Mouse (Mus musculus): Measurements from ENCODE around the gene Cryab. TPM values are rescaled to one million over a fixed set of nuclear protein-coding genes. Genes with fewer than 3 reads are reported as not detected.

Cryab gene
- total RNA-seq, 1 experiment, result 57.4 TPM

DNA sequence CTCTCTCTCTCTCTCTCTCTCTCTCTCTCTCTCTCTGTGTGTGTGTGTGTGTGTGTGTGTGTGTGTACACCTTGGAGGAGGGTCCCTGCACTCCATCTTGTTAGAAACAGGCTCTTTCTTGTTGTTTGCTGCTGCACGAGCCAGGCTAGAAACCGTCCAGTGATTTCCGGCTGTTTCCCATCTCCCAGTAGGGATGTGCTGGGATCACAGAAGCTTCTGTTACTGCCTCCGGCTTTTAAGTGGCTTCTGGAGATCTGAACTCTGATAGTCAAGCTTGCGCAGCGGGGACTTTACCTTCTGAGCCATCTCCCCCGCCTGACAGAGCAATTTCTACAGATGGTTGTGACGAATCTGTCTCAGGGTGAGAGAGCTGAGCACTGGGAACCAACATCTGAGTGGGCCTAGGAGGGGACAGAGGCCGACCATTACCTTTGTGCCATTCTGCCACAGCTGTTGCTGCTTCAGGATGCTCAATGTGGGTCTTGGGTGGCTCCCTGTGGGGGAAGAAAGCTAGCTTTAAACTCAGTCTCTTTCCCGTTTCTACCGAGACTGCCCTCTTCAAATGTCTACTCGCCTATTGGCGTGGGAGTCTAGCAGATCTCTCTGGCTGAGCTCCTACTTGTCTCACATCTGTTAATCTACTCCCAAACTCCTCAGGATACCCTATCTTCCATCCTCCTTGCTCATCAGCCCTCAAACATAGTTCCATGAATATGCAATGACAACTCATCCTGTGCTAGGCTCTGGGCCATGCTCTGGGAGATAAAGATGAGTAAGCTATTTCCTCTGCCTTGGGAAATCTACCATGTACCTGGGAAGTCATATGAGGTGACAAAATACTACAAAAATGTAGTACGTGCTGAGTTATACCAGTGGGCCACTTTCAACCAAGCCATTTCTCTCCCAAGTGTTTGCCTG lies 10.0 kb upstream of the Cryab start:
- no peak for DNase-seq (ENCODE audit: low read depth, low spot score)
- TF ChIP-seq CHD2 (IDR thresholded peaks at IDR 0.05; ENCODE audit: low read depth, low read length), result no peak
- TF ChIP-seq MAFK (IDR thresholded peaks at IDR 0.05; ENCODE audit: insufficient read depth, low read depth, low read length), result no peak
- no peak for TF ChIP-seq ZC3H11A (IDR thresholded peaks at IDR 0.05; ENCODE audit: borderline replicate concordance, low read depth, low read length)
- TF ChIP-seq HCFC1 (IDR thresholded peaks at IDR 0.05; ENCODE audit: borderline replicate concordance, insufficient read depth, low read length), result no peak
- no peak for TF ChIP-seq ZNF384 (IDR thresholded peaks at IDR 0.05; ENCODE audit: low read depth, low read length)
- no peak overlapping the region for H3K27ac ChIP-seq (ENCODE audit: insufficient read depth, low read depth, low read length, poor library complexity, severe bottlenecking)

DNA sequence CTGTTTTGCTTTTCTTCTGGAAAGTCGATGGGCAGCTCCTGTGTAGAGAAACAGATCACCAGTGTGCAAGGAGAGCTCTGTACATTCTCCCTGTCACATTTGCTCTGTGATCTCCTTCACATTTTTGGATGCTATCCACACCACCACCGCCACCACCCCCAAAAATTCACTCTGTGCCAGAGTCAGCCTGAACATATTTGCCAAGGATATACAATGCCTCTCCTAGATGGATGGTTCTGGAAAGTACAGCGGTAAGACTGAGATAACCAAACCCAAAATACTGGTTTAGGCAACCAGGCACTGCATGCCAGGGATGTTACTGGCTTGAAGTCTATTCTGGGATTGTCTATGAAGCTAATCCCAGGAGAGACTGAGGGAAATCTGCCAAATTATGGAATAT lies 8.9 kb upstream of the Cryab start:
- Histone ChIP-seq H3K36me3 (ENCODE audit: control insufficient read depth, insufficient read depth, low read length, poor library complexity, severe bottlenecking) (peaks cover 2% of the 10 kb centered on the region; the same call in 1 of the 2 replicates), H3K9ac (ENCODE audit: insufficient read depth, low read depth, low read length, poor library complexity, severe bottlenecking) (no peak overlapping the region), H3K4me1 (ENCODE audit: control insufficient read depth in 2 of 2, insufficient read depth in 2 of 2, low read length in 2 of 2, poor library complexity in 1 of 2) (peaks cover 4 to 13% of the 10 kb centered on the region in 2 experiments; a peak in 3 of 4 replicates), H3K9me3 (ENCODE audit: control insufficient read depth, insufficient read depth, low read depth, low read length) (no peaks in the 10 kb centered on the region), H3K27ac (ENCODE audit: insufficient read depth, low read depth, low read length, poor library complexity, severe bottlenecking) (no peak overlapping the region), H3K4me3 (ENCODE audit: insufficient read depth in 1 of 2, low read depth in 1 of 2, low read length in 2 of 2, poor library complexity in 1 of 2, severe bottlenecking in 1 of 2) (no peak overlapping the region)
- no peak for TF ChIP-seq ZNF384 (IDR thresholded peaks at IDR 0.05; ENCODE audit: low read depth, low read length)
- TF ChIP-seq CHD2 (IDR thresholded peaks at IDR 0.05; ENCODE audit: low read depth, low read length), result no peak
- no peak for TF ChIP-seq HCFC1 (IDR thresholded peaks at IDR 0.05; ENCODE audit: borderline replicate concordance, insufficient read depth, low read length)
- no peak for TF ChIP-seq ZC3H11A (IDR thresholded peaks at IDR 0.05; ENCODE audit: borderline replicate concordance, low read depth, low read length)
- no peak for TF ChIP-seq MAFK (IDR thresholded peaks at IDR 0.05; ENCODE audit: insufficient read depth, low read depth, low read length)
- in situ Hi-C loops (cut with MboI; ENCODE audit: low sequenced_read_pairs in 2 of 2, unreplicated experiment in 2 of 2), result no loop called here
- DNase-seq (ENCODE audit: low read depth, low spot score), result no peak

More for the DNA sequence above, 10.0 kb upstream of the Cryab start:
- Histone ChIP-seq H3K36me3 (ENCODE audit: control insufficient read depth, insufficient read depth, low read length, poor library complexity, severe bottlenecking) (peaks cover 2% of the 10 kb centered on the region; the same call in 1 of the 2 replicates), H3K4me1 (ENCODE audit: control insufficient read depth in 2 of 2, insufficient read depth in 2 of 2, low read length in 2 of 2, poor library complexity in 1 of 2) (peaks cover 1 to 13% of the 10 kb centered on the region in 2 experiments; a peak in 2 of 4 replicates), H3K9me3 (ENCODE audit: control insufficient read depth, insufficient read depth, low read depth, low read length) (no peaks in the 10 kb centered on the region), H3K4me3 (ENCODE audit: insufficient read depth in 1 of 2, low read depth in 1 of 2, low read length in 2 of 2, poor library complexity in 1 of 2, severe bottlenecking in 1 of 2) (no peak overlapping the region), H3K9ac (ENCODE audit: insufficient read depth, low read depth, low read length, poor library complexity, severe bottlenecking) (no peak overlapping the region)
- in situ Hi-C loops (cut with MboI; ENCODE audit: low sequenced_read_pairs in 2 of 2, unreplicated experiment in 2 of 2), result no loop called here

DNA sequence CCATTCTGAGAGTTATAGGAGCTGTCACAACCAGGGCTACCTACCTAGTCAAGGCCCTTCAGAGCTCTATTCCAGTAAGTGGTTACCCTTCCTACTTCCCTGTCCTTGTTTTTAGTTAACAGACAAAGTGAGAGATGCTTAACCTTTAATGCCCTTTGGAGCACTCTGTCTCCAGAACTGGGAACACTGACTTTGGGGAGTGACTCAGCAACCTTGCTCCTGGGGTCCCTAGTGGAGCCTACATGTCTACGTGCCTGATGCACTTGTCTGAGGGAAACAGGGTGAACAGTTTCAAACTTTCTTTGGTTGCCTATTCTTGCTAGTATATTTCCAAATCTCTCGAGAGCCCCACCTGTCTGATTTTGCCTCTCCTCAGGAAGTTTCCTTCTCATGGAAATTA lies 8.4 kb upstream of the Cryab start:
- Histone ChIP-seq H3K4me3 (ENCODE audit: insufficient read depth in 1 of 2, low read depth in 1 of 2, low read length in 2 of 2, poor library complexity in 1 of 2, severe bottlenecking in 1 of 2) (no peak overlapping the region), H3K9me3 (ENCODE audit: control insufficient read depth, insufficient read depth, low read depth, low read length) (no peaks in the 10 kb centered on the region), H3K36me3 (ENCODE audit: control insufficient read depth, insufficient read depth, low read length, poor library complexity, severe bottlenecking) (peaks cover 2% of the 10 kb centered on the region; the same call in 1 of the 2 replicates), H3K4me1 (ENCODE audit: control insufficient read depth in 2 of 2, insufficient read depth in 2 of 2, low read length in 2 of 2, poor library complexity in 1 of 2) (peaks cover 4 to 13% of the 10 kb centered on the region in 2 experiments; a peak in 3 of 4 replicates), H3K27ac (ENCODE audit: insufficient read depth, low read depth, low read length, poor library complexity, severe bottlenecking) (no peak overlapping the region), H3K9ac (ENCODE audit: insufficient read depth, low read depth, low read length, poor library complexity, severe bottlenecking) (no peak overlapping the region)
- TF ChIP-seq HCFC1 (IDR thresholded peaks at IDR 0.05; ENCODE audit: borderline replicate concordance, insufficient read depth, low read length), result no peak
- TF ChIP-seq MAFK (IDR thresholded peaks at IDR 0.05; ENCODE audit: insufficient read depth, low read depth, low read length), result peak; percentile 36; the same call in 1 of the 2 replicates
- in situ Hi-C loops (cut with MboI; ENCODE audit: low sequenced_read_pairs in 2 of 2, unreplicated experiment in 2 of 2), result no loop called here
- DNase-seq (ENCODE audit: low read depth, low spot score), result no peak

DNA sequence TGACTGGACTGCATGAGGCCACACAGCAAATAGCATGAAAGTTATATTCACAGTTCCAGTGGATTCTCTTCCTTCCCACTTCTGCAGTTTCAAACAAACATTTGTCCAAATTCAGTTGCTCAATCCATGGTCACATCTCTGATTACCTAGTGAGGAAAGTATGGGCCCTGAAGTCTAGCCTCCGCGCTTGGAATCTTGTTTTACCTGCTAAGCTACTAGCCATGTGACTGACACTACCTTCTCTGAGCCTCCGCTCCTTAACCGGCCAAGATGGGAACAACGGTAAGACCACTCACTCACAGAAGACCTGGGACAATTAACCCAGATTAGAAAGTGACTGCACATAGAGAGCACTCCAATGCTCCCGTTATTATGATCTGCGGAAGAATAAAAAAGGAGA lies 5.3 kb upstream of the Cryab start:
- Histone ChIP-seq H3K9ac (ENCODE audit: insufficient read depth, low read depth, low read length, poor library complexity, severe bottlenecking) (peak overlapping the region; percentile 41; the same call in 1 of the 2 replicates), H3K9me3 (ENCODE audit: control insufficient read depth, insufficient read depth, low read depth, low read length) (no peaks in the 10 kb centered on the region), H3K27ac (ENCODE audit: insufficient read depth, low read depth, low read length, poor library complexity, severe bottlenecking) (no peak overlapping the region), H3K4me3 (ENCODE audit: insufficient read depth in 1 of 2, low read depth in 1 of 2, low read length in 2 of 2, poor library complexity in 1 of 2, severe bottlenecking in 1 of 2) (peak overlapping the region; percentile 67 to 69), H3K36me3 (ENCODE audit: control insufficient read depth, insufficient read depth, low read length, poor library complexity, severe bottlenecking) (no peaks in the 10 kb centered on the region), H3K4me1 (ENCODE audit: control insufficient read depth in 2 of 2, insufficient read depth in 2 of 2, low read length in 2 of 2, poor library complexity in 1 of 2) (peaks cover 4 to 8% of the 10 kb centered on the region in 2 experiments; a peak in 2 of 4 replicates)
- no peak for DNase-seq (ENCODE audit: low read depth, low spot score)
- in situ Hi-C loops (cut with MboI; ENCODE audit: low sequenced_read_pairs in 2 of 2, unreplicated experiment in 2 of 2), result no loop called here
- TF ChIP-seq CHD2 (IDR thresholded peaks at IDR 0.05; ENCODE audit: low read depth, low read length) (no peak), ZNF384 (IDR thresholded peaks at IDR 0.05; ENCODE audit: low read depth, low read length) (no peak), MAFK (IDR thresholded peaks at IDR 0.05; ENCODE audit: insufficient read depth, low read depth, low read length) (no peak), HCFC1 (IDR thresholded peaks at IDR 0.05; ENCODE audit: borderline replicate concordance, insufficient read depth, low read length) (no peak), ZC3H11A (IDR thresholded peaks at IDR 0.05; ENCODE audit: borderline replicate concordance, low read depth, low read length) (no peak)
